Mouse (Mus musculus) kidney, postnatal 10 days (tissue): ENCODE data around the gene Mc3r.

ENCODE experiments used
- DNase-seq: peaks from one replicate; pipeline ENCODE4 v3.0.0; 2021; ENCODE audit warnings: mixed read lengths

The Mc3r gene

DNA sequence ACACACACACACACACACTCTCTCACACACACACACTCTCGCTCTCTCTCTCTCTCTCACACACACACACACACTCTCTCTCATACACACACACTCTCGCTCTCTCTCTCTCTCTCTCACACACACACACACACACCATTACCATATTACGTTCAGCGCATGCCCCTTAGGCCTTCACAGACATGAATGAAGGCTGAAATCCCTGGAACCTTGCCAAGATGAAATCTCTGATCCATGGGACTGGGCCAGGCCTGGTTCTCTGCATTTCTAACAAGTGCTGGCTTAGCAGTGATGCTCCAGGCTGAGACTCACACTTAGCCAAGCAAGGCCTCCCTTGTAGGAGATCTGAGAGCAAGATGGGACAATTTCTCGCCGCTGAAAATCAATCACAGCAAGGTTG, 8.1 kb downstream of the Mc3r start:
- DNase-seq, result no peak

DNA sequence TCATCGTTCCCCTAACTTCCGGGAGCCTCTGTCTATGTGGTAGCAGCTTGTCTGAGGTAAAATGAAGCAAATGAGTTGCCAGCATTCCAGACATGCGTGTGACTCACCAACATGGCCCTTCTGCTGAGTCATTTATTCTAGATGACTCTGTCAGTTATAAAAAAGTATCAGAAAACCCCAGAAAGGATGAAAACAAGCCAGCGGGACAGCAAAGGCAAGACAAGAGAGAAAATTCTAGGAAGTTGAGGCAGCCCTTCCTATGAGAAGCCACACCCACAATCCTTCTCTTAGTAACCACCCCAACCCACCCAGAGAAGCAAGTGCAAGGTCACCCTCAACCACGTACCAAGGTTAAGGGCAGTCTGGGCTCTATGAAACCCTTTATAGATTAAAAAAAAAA, 8.7 kb downstream of the Mc3r start:
- DNase-seq, result no peak

DNA sequence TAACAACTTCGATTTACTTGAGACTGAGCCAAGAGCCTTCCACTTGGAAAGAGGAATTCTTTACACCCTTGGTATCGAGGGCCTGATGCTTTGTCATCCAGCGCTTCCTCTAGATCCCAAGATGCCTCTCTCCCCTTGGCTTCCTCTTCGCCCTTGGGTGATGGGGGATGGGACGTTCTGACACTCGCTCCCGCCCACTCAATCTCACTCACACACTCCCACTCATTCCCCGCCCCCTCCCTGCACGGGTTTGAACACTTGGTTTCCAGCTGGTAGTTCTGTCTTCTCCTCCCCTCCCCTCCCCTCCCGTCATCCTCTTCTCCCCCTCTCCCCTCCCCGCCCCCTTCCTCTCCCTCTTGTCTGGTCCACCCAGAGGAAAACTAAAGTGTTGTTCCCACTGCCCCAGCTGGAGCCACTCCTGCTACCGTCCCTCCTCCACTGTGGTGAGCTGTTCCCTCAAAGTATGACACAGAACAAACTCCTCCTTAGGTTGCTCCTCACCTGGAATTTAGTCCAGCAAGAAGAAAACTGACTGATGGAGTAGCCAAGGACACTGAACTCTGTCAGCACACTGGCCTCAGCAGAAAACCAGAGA, 9.3 kb downstream of the Mc3r start:
- DNase-seq, result peak; percentile 8

DNA sequence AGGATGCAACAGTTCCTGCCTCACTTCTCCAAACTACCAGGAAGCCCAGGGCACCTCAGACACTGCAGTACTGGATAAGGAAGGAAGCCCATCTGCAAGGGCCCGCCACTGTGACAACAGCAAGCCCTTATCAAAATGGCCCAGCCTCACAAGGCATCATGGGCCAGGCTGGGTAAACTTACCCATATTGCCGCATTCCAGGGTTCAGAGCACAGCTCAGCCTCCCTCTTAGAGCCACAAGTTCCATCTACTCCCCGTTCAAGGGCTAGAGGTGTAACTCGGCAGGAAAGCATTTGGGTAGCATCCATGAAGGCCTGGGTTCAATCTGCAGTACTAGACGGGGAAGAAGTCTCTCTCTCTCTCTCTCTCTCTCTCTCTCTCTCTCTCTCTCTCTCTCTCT, 11.8 kb downstream of the Mc3r start:
- no peak for DNase-seq

DNA sequence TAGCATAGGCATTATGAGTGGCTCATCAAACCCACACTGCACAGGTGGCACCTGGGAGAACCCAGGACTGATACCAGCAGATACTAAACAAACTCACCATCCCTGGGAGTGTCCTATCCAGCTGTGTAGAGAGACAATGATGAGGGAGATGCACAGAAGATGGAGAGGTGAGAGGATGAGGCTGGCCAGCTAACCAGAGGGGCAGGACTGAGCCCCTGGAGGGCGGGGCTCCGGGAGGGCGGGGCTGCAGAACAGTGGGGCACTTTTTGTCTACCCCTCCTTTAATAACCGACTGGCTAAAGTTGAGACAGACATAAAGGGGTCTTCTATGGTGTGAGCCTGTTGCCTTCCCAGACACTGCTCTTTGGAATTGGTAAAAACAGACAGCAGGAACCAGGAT, 13.1 kb downstream of the Mc3r start:
- no peak for DNase-seq

DNA sequence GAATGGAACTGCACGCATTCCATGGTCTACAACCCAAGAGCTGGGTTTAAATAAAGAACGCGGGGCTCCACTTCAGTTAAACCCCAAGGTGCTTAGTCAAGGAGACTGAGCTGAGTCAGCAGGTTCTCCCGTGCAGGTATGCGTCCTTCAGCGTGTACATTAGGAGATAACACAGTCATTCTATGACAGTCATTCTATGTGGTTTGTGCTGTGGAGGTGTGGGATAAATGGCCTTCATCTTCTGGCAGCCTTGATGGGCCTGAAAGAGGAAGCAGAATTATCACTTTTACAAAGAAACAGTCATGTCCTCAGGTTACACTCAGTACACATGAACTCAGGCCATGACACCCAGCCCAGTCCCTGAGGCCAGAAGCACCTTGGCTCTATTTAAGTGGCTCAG, 14.9 kb downstream of the Mc3r start:
- DNase-seq, result no peak

DNA sequence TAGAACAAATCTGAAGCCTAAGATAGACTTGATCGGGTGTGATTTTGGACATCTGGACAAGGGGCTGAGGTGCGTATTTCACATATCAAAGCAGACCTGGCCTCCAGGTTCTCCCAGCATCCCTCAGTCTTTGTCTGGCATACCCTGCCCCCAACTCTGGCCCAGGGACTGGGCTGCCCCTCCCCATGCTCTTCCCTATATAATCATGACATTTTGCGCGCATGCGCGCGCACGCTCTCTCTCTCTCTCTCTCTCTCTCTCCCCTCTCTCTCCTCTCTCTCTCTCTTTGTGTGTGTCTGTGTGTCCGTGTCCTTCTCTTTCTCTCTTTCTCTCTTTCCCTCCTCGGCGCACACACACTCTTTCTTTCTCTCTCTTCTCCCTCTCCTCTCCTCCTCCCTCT, 21.6 kb downstream of the Mc3r start:
- no peak for DNase-seq

DNA sequence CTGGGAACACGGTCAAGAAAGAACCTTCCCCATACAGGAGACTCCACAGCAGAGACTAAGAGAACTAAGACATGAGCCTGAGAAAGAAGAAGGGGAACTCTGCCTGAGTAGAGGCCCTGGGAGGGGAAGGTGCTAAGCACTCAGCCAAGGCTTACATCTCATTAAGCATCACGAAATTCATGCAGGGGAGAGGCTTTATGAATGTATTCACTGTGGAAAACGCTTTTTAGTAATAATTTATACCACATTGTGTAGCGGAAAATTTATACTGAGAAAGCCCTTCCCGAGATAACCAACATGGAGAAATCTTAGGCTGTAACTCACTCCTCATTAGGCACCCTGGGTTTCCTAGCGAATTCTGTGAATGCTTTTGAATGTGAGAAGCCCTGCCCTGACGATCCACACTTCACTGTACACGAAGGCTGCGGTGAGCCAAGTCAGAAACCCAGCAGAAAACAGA, 22.2 kb downstream of the Mc3r start:
- DNase-seq, result no peak

DNA sequence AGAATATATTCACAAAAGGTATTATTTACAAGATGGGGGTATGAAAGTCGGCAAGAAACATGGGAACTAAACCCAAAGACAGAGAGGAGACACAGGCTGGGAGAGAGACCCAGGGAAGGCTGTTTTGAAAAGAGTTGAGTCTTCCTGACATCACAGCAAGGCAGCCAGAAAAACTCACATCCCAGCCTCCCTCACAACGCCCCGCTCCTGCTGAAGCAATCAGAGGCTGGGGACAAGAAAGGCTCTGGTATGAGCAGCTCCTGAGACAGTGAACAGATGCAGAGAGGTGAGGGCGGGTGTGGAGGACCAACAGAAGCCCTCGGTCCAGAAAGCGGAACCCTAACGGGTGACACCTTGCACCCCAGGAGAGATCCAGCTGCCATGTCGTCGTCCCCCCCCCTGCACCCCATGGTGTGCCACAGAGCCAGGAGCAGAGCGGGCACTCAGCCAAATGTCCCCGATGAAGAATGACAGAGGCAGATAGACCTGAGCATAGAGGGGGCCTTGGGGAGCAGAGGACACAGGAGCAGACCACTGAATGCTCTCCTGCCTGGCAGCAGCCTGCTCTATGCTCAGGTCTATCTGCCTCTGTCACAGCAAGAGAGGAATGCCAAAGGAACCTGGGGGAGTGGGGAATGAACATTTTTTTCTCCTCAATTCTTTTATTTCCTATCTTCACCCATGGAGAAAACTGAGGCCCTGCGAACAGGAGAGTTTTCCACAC, 22.8 kb downstream of the Mc3r start:
- DNase-seq, result no peak

DNA sequence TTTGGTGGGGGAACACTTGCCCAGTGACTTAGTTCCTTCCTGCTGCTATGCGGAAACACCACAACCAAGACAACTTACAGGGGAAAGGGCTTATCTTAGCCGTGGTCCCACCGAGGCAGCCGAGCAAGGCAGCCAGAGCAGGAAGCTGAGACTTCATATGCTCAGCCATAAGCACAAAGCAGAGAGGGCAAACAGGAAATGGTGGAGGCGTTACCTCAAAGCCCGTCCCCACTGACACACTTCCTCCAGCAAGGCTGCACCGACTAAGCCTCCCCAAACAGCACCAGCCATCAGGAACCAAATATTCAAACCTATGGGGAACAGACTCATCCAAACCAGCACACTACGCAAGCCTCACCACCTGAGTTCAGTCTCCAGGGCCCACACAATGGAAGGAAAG, 26.4 kb downstream of the Mc3r start:
- no peak for DNase-seq

DNA sequence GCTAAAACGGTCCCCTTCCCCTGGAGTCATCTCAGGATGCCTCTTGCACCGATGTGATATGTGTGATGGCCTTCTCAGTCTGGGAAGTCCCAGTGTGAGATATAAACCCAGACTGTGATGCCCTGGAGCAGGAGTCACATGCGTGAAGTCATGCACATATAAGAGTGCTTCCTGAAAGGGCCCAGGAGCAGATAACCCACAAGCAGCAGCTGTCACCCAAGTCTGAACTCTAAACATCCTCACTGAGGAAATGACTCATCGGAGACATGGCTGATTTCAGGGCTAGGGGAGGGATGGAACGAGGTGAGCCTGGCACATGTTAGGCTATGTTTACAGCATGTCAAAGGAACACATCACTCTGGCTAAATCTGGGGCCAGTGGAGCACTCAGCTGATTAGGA, 27.9 kb downstream of the Mc3r start:
- DNase-seq, result no peak

DNA sequence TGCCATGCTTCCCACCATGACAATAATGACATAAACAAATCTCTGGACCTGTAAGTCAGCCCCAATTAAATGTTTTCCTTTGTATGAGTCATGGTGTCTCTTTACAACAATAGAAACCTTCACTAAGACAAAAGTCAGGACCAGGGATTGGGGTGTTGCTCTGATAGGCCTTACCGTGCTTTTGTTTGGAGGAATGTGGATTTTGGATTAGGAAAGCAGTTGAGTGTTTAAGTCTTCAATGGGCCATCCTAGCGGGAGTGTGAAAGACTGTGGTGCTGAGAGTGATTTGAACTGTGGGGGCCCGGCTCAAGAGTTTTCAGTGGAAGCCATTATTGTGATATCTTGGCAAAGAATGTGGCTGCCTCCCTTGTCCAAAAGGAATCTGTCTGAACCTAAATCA, 30.7 kb downstream of the Mc3r start:
- no peak for DNase-seq

DNA sequence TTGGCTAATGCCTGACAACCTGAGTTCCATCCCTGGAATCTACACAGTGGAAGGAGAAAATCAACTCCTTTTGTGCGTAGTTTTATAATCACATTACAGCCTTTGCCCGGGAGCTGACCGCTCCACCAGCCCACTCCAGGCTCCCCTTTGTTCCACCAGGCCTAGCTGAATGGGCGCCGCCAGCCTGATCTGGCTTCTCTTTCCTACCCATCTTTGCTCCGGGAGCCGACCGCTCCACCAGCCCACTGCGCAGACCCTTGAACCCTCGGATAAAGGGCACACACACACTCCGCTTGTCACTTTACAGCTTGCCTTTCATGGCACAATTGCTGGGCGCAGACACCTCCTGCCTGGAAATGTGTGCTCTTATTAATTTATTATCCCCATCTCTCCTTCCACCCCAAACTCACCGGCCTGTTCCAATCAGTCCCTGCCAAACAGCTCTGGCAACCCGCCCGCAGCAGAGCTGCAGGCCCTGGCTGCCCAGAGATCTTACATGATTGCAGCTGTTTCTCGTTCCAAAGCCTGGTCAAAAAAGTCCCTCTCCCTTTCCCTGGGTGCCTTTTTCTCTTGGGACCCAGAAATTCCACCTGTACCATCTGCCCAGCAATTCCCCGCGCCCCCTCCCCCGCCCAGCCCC, 33.9 kb downstream of the Mc3r start:
- peak; percentile 27 for DNase-seq

DNA sequence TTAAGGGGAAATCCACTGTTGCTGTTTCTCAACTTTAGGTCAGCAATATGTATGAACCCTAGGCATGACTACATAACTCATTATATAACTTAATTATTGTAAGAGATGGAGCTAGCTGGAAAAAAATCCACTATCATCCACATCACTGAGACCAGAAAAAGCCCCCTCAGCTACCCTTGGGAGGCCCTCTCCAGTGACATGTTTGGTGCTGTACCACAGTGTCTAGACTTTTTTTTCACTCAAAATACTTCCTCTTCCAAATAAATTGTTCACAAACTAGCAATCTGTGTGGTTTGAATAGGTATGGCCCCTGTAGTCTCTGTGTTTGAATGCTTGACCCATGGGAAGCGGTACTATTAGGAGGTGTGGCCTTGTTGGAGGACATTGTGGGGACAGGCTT, 39.4 kb downstream of the Mc3r start:
- DNase-seq, result no peak

DNA sequence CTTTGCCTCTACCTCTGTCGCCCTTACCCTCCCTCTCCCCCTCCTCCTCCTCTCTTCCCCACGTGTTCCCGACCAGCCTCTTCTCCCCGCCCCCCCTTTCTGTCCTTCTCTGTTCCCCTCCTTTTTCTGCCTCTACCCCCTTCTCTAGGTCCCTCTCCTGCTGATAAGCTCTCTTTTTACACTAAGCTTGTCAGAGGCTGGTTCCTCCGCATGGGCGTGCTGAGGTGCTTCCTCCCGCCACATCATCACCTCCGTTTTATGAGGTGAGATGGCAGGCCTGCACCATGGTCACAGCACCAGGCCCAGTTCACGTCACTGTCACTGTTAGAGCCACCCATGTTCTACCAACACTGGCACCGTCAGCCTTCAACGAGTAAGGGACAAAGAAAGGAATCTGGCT, 40.7 kb downstream of the Mc3r start:
- no peak for DNase-seq

DNA sequence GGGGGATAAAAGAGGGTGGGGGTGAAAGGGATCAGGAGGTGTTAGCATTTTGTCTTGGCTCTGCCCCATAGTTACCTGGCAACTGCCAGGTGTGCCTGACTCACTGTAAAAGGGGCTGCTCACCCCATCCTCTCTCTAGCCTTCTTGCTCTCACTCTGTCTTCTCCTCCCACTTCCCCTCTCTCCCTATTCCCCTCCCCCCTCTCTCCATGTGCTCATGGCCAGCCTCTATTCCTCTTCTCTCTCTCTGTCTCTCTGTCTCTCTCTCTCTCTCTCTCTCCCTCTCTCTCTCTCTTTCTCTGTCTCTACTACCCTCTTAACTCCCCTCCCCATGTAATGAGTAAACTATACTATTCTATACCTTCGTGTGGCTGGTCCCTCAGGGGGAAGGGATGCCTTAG, 41.3 kb downstream of the Mc3r start:
- DNase-seq, result no peak

DNA sequence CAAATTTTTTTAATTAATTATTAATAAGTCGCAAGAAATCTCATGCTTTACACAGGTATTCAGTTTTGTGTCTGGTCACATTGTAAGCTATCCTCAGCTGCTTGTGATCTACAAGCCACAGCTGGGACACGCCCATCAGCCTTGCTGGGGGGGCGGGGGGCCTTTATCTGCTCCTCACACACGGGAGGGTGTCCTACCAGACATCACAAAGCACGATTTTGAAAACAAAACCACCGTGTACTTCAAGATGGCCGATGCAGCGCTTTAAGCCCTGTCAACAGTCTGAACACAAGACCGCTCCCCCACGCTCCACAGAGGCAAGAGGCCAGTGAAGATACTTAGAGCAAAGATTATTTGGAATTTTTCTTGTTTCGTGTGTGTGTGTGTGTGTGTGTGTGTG, 42.2 kb downstream of the Mc3r start:
- DNase-seq, result no peak

DNA sequence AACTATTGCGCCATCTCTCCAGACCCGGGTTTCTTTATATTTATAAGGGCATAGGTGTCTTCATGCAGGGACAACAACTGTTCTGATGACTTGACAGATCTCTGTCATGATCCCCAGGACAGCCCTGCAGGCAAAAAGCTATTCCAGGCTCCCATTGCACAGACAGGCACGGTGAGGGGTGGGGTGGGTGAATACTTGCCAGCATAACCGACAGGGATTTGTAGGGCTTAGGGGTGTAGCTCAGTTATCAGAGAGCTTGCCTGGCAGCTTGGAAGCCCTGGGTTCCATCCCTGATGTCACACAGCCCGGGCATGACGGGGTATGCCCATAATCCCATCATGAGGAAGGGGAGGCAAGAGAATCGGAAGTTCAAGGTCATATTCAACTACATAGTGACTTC, 42.7 kb downstream of the Mc3r start:
- no peak for DNase-seq

DNA sequence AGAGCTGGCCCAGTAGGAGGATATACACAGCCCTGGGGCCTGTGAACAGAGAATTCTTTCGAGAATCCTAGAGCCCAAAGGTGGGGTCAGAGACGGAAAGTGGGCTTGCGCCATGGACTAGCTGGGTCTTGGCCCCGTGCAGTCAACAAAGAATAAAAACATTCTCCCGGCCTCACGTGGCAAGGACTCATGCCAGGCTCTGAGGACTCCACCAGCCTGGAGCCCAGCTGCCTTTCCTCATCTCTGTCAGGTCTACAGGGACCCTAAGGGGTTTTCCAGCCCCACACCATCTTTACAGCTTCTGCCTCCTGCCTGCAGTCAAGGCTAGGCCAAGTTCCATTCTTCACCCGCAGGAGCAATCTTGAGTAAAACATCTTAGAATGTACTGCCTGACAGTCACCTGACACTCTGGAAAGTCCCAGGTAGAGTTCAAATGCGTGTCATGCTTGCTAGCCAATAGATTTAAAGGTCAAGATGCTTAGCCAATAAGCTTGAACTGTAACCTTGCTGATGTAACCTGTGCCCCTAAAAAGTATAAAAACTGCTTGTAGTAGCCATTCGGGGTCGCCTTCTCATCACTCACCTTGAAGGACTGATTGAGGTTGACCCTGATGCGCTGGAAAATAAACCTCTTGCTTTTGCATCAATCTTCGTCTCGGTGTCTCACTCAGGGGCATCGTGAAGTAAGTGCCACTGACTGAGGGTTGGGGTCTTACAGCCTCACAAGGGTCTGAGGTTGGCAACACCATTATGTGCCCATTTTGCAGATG, 43.6 kb downstream of the Mc3r start:
- no peak for DNase-seq

DNA sequence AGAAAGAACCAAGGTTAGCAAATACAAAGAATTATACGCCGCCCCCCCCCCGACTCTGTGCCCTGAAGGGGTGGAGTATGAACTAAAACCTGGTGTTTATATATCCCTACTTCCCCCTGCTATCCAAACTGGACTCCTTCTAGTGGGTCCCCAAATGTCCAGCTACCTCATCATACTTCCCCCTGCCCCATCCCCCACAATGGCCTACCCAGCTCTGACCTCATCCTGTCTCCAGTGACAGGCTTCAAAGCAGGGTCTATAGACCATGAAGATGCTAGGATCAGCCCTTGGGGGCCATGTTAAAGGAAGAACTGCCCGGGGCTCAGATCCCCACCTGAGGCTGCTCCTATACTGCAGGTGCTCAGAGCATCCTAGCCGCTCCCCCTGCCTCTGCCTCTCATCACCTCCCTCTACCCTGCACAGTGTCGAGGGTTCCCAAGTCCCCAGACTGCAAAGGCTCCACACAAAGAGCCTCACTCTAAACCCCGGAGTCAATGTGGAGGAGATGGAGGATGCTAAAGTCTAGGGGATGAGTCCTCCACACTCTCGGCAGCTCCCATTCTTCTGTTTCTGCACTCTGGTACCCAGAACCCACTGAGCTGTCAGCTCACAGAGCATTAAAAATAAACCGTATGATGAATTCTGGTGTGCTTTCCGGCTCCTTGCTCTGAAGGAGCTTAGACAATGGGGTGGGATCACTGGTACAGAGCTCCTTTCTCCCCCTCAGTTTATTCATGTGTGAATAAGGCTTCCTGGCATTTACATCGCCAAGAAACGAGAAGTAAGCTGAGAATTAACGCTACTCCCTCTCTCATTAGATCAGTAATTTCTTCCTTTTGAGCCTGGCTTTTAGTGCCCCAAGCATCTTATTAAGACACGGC, 44.5 kb downstream of the Mc3r start:
- no peak for DNase-seq

DNA sequence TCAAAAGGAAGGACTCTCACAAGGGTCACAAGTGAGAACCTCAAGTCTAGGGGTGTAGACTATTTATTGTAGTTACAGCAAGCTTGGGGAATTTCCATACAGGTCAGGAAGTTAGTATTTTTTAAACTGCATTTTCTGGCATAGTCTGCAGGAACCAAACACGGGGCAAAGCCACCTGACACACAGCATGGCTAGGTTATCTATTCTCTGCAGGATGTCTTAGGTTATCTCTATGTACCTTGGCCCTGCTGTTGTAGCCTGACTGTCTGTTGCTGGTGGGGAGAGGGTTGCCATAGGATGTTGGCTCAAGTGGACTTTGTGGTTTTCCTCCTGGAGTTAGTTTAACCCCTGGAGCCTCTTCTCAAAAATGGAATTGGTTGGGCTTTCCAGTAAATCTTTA, 49.8 kb downstream of the Mc3r start:
- DNase-seq, result no peak

DNA sequence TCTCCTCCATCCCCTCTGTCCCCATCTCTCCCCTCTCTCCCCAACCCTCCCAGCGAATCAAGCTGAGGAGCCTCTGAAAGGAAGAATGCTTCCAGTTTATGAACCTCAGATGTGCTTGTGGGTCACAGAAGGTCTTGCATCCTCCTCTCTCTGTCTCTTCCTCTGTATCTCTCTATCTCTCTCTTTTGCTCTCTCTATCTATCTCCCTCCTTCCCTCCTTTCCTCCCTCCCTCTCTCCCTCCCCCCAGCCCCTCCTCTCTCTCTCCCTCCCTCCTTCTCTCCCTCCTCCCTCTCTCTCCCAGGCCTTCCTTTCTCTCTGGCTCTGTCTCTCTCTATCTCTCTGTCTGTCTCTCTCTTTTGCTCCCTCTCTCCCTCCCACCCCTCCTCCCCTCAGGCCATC, 50.2 kb downstream of the Mc3r start:
- DNase-seq, result no peak
